Mouse (Mus musculus): ENCODE measurements around the gene Xpnpep2. TPM values are rescaled to one million over a fixed set of nuclear protein-coding genes. Genes with fewer than 3 reads are reported as not detected.

Gene Xpnpep2
- total and polyA plus RNA-seq, 3 experiments: 0.39 to 2.0 (median 1.7) TPM

DNA sequence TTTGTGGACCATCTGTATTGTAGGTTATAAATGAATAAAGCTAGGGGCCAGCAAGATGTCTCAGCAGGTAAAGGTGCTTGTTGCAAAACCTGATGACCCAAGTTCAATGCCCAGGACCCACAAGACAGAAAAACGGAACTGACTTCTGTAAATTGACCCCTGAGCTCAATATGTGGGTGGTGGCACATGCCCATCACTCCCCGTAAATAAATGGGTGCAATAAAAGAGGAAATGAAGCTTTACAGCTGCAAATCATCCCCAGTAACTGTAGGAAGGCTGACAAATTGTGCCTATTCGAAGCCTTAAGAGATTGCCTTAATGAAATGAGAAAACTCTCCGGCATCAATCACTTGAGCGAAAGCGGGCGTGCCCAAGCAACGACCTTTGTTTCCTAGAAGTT is 11.9 kb upstream of the Xpnpep2 start:
- no peaks in the 10 kb centered on the region for H3K9me3 ChIP-seq (replicated peaks)
- no peak for TF ChIP-seq TAL1 (conservative IDR thresholded peaks at IDR 0.05; ENCODE audit: low read depth, low read length)
- no peak for TF ChIP-seq CTCF (IDR thresholded peaks at IDR 0.05; ENCODE audit: low read depth, low read length)
- no peak for TF ChIP-seq POLR2AphosphoS5 (IDR thresholded peaks at IDR 0.05; ENCODE audit: insufficient replicate concordance, low read depth, low read length)
- no peak for TF ChIP-seq GATA2 (IDR thresholded peaks at IDR 0.05; ENCODE audit: borderline replicate concordance, low read depth, low read length)
- ATAC-seq (ENCODE audit: extremely low read depth, insufficient number of reproducible peaks, low FRiP score, poor library complexity, severe bottlenecking): no peak
- H3K4me3 ChIP-seq (ENCODE audit: low read depth, low read length): no peak overlapping the region
- no peak for DNase-seq (ENCODE audit: low spot score)
- H3K27me3 ChIP-seq (ENCODE audit: insufficient read depth, low read length): peaks cover 4% of the 10 kb centered on the region; the same call in 1 of the 2 replicates
- H3K4me1 ChIP-seq (ENCODE audit: insufficient read depth, low read depth, low read length): no peaks in the 10 kb centered on the region; the same call in 1 of the 2 replicates
- H3K36me3 ChIP-seq (replicated peaks): no peaks in the 10 kb centered on the region

DNA sequence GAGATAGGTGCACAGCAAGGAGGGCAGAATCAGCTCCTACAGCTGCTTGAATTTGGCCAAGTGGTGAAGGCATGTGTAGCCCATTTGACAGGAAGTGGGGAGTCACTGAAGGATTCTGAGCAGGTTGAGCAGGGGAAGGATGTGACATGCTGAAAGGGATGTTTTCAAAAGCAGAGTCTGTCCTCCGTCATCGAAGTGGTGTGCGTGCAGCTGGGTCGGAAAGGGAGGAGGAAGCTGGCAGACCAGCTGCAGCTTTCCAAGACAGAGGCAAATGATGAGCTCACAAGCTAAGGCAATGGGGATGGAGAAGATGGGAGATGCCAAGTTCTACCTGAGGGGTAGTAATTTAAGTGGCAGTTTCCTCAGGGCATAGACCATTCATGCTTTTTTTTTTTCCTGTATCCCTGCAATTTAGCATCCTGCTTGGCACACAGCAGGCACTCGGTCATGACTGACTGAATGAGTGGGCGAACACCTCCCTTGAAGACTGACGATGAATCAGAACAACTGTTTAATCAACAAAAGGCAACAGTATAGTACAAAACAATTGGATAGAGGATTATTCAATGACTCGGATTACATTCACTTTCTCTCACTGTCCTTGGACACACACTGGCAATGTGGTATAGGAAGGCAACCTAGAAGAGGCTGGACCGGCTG is 9.9 kb upstream of the Xpnpep2 start:
- no peak overlapping the region for H3K4me3 ChIP-seq (ENCODE audit: low read depth, low read length)
- DNase-seq (ENCODE audit: low spot score) (no peak), ATAC-seq (ENCODE audit: extremely low read depth, insufficient number of reproducible peaks, low FRiP score, poor library complexity, severe bottlenecking) (no peak)

DNA sequence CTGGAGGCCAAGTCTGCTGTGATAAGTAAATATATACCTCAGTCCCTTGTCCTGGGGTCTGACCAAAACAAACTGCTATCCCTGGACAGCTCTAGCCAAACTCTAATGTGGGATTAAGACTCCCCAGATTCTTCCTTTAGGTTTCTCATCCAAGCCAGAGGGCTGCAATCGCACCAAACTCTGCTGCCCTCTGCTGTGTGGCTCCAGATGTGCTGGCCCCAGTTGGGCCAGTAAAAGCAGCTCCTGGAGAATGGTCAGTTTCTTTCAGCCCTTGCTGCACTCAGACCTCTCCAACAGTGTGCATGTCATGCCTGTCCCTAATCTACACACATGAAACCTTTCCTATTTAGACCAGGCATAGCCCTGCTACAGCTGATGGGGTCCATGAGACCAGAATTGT is 8.7 kb upstream of the Xpnpep2 start:
- DNase-seq (ENCODE audit: low spot score) (no peak), ATAC-seq (ENCODE audit: extremely low read depth, insufficient number of reproducible peaks, low FRiP score, poor library complexity, severe bottlenecking) (no peak)
- TF ChIP-seq TAL1 (conservative IDR thresholded peaks at IDR 0.05; ENCODE audit: low read depth, low read length) (no peak), CTCF (IDR thresholded peaks at IDR 0.05; ENCODE audit: low read depth, low read length) (no peak), GATA1 (IDR thresholded peaks at IDR 0.05; ENCODE audit: borderline replicate concordance, low read length) (no peak), GATA2 (IDR thresholded peaks at IDR 0.05; ENCODE audit: borderline replicate concordance, low read depth, low read length) (no peak), POLR2AphosphoS5 (IDR thresholded peaks at IDR 0.05; ENCODE audit: insufficient replicate concordance, low read depth, low read length) (no peak)
- Histone ChIP-seq H3K27me3 (ENCODE audit: insufficient read depth, low read length) (peaks cover 2% of the 10 kb centered on the region; the same call in 1 of the 2 replicates), H3K4me3 (ENCODE audit: low read depth, low read length) (no peak overlapping the region), H3K9me3 (replicated peaks) (no peaks in the 10 kb centered on the region), H3K36me3 (replicated peaks) (no peaks in the 10 kb centered on the region), H3K4me1 (ENCODE audit: insufficient read depth, low read depth, low read length) (peaks cover 2% of the 10 kb centered on the region; the same call in 1 of the 2 replicates)

More for the DNA sequence above, 9.9 kb upstream of the Xpnpep2 start:
- peaks cover 2% of the 10 kb centered on the region; the same call in 1 of the 2 replicates for H3K27me3 ChIP-seq (ENCODE audit: insufficient read depth, low read length)
- TF ChIP-seq TAL1 (conservative IDR thresholded peaks at IDR 0.05; ENCODE audit: low read depth, low read length) (no peak), CTCF (IDR thresholded peaks at IDR 0.05; ENCODE audit: low read depth, low read length) (no peak), GATA2 (IDR thresholded peaks at IDR 0.05; ENCODE audit: borderline replicate concordance, low read depth, low read length) (no peak), POLR2AphosphoS5 (IDR thresholded peaks at IDR 0.05; ENCODE audit: insufficient replicate concordance, low read depth, low read length) (no peak), GATA1 (IDR thresholded peaks at IDR 0.05; ENCODE audit: borderline replicate concordance, low read length) (no peak)
- H3K4me1 ChIP-seq (ENCODE audit: insufficient read depth, low read depth, low read length): no peaks in the 10 kb centered on the region; the same call in 1 of the 2 replicates
- H3K36me3 ChIP-seq (replicated peaks): no peaks in the 10 kb centered on the region
- H3K9me3 ChIP-seq (replicated peaks): no peaks in the 10 kb centered on the region

DNA sequence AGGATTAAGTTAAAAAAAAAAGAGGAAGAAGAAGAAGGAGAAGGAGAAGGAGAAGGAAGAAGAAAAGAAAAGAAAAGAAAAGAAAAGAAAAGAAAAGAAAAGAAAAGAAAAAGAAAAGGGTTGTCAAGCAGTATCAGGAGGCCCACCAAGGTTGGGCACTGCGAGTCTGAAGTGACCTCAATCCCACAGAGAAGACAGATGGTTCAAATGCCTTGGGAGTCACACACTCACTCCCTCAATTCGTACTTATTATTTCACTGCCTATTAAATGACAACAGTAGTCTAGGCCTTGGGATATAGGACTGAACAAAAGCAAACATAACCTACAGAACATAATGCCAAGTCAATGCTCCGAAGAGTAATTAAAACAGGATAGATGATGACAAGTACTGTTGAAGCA is 5.3 kb upstream of the Xpnpep2 start:
- no peak for DNase-seq (ENCODE audit: low spot score)
- TF ChIP-seq GATA2 (IDR thresholded peaks at IDR 0.05; ENCODE audit: borderline replicate concordance, low read depth, low read length) (no peak), POLR2AphosphoS5 (IDR thresholded peaks at IDR 0.05; ENCODE audit: insufficient replicate concordance, low read depth, low read length) (no peak), CTCF (IDR thresholded peaks at IDR 0.05; ENCODE audit: low read depth, low read length) (no peak), TAL1 (conservative IDR thresholded peaks at IDR 0.05; ENCODE audit: low read depth, low read length) (no peak), GATA1 (IDR thresholded peaks at IDR 0.05; ENCODE audit: borderline replicate concordance, low read length) (no peak)
- H3K36me3 ChIP-seq (replicated peaks): no peaks in the 10 kb centered on the region
- peaks cover 15% of the 10 kb centered on the region for H3K4me1 ChIP-seq (ENCODE audit: insufficient read depth, low read depth, low read length)
- no peak for ATAC-seq (ENCODE audit: extremely low read depth, insufficient number of reproducible peaks, low FRiP score, poor library complexity, severe bottlenecking)
- no peaks in the 10 kb centered on the region for H3K9me3 ChIP-seq (replicated peaks)
- H3K4me3 ChIP-seq (ENCODE audit: low read depth, low read length): no peak overlapping the region
- peaks cover 2% of the 10 kb centered on the region; the same call in 1 of the 2 replicates for H3K27me3 ChIP-seq (ENCODE audit: insufficient read depth, low read length)

DNA sequence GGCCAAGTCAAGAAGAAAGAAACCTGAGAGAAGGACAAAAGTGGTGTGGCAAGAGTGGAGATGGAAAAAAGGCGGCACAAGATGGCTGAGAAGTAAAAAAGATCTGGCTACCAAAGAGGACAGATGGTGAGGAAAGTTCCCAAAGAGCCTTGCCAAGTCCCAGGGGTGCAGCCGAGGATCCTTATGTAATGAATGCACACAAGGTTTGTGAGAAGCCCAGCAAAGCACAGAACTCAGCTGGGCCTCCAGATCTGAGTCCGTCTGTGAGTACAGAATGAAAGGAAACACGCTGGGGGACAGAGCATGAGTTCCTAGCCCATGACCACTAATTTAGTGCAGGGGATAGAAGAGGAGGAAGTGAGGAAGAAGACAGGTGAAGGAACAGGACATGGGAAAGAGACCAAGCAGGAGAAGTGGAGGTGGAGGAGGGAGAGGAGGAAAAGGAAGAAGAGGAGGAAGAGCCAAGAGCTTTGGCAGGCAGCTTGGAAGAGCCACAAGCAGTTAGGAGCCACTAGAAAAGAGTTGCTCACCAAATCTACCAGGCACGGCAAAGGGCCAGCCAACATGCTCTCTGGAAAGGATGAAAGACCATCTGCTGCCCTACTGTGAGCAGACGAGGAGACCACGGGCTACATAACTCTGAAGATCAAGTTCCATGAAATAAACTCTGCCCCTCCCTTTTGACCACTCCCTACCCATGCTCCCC is 3.6 kb upstream of the Xpnpep2 start:
- peaks cover 2% of the 10 kb centered on the region; the same call in 1 of the 2 replicates for H3K27me3 ChIP-seq (ENCODE audit: insufficient read depth, low read length)
- H3K9me3 ChIP-seq (replicated peaks): no peaks in the 10 kb centered on the region
- ATAC-seq (ENCODE audit: extremely low read depth, insufficient number of reproducible peaks, low FRiP score, poor library complexity, severe bottlenecking) (no peak), DNase-seq (ENCODE audit: low spot score) (no peak)
- H3K4me3 ChIP-seq (ENCODE audit: low read depth, low read length): no peak overlapping the region
- peaks cover 22% of the 10 kb centered on the region for H3K4me1 ChIP-seq (ENCODE audit: insufficient read depth, low read depth, low read length)
- no peaks in the 10 kb centered on the region for H3K36me3 ChIP-seq (replicated peaks)
- TF ChIP-seq GATA2 (IDR thresholded peaks at IDR 0.05; ENCODE audit: borderline replicate concordance, low read depth, low read length) (no peak), TAL1 (conservative IDR thresholded peaks at IDR 0.05; ENCODE audit: low read depth, low read length) (no peak), CTCF (IDR thresholded peaks at IDR 0.05; ENCODE audit: low read depth, low read length) (no peak), POLR2AphosphoS5 (IDR thresholded peaks at IDR 0.05; ENCODE audit: insufficient replicate concordance, low read depth, low read length) (no peak)

DNA sequence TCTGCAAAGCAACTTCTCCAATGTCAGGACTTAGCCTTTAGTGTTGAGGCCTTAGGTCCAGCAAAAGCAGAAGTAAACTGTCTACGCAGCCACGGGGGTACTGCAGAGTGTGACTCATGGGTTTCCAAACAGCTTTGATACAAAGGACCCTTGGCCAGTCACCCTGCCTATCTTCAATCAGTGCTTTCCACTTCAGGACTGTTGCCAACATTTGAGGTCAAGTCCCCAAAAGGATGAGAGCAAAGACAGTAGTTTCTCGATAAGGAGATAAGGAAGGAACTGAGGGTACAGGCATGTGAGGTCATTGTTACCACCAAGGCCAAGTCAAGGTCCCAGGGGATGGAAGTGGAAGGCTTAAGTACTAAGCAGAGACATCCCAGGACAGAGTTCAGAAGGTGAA is 2.3 kb upstream of the Xpnpep2 start:
- H3K4me3 ChIP-seq (ENCODE audit: low read depth, low read length): no peak overlapping the region
- DNase-seq (ENCODE audit: low spot score) (no peak), ATAC-seq (ENCODE audit: extremely low read depth, insufficient number of reproducible peaks, low FRiP score, poor library complexity, severe bottlenecking) (no peak)
- TF ChIP-seq POLR2AphosphoS5 (IDR thresholded peaks at IDR 0.05; ENCODE audit: insufficient replicate concordance, low read depth, low read length) (no peak), GATA2 (IDR thresholded peaks at IDR 0.05; ENCODE audit: borderline replicate concordance, low read depth, low read length) (no peak), CTCF (IDR thresholded peaks at IDR 0.05; ENCODE audit: low read depth, low read length) (no peak), GATA1 (IDR thresholded peaks at IDR 0.05; ENCODE audit: borderline replicate concordance, low read length) (no peak), TAL1 (conservative IDR thresholded peaks at IDR 0.05; ENCODE audit: low read depth, low read length) (no peak)
- H3K27me3 ChIP-seq (ENCODE audit: insufficient read depth, low read length): peaks cover 2% of the 10 kb centered on the region; the same call in 1 of the 2 replicates
- H3K36me3 ChIP-seq (replicated peaks): no peaks in the 10 kb centered on the region
- H3K9me3 ChIP-seq (replicated peaks): no peaks in the 10 kb centered on the region
- H3K4me1 ChIP-seq (ENCODE audit: insufficient read depth, low read depth, low read length): peaks cover 22% of the 10 kb centered on the region

Measured in G1E (cell line).